Comparison of ENCODE assay signal across 29 mouse cellular contexts in the genomic region with DNA sequence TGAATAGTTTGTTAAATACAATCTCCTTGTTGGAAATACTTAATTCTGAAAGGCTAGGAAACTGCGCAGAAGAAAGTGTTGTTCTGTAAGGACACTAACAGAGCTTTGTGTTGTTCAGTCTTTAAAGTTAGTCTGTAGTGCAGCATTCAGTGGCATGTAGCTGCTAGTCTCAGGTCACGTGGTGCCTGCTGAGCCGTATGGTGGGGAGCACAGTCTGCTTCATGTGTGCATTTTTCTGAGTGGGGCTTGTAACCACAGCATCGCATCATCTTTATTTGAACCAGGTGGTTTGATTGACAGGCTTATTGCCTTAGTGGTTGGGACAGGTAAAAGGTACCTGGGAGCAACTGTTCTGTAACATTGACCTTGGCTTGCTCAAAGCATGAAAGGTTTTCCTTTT.
DNase-seq lines count a peak whose midpoint lies in the region; ATAC-seq lines count a peak whose summit lies in the region.
"Had no signal": no experiment of that assay in that cellular context is flagged by ENCODE, and none has a peak within 500 bp of the region (broad histone marks: within the 10 kb centered on the region; RNA-seq: fewer than 3 reads in every experiment).

No protein-coding gene starts in this region.

- peaks cover 20% of the 10 kb centered on the region for H3K36me3 ChIP-seq in embryonic facial prominence, embryonic 14.5 days (ENCODE audit: control insufficient read depth, insufficient read depth, low read length)
- H3K36me3 ChIP-seq in embryonic facial prominence, embryonic 10.5 days (replicated peaks), result peaks cover 29% of the 10 kb centered on the region
- H3K36me3 ChIP-seq in hindbrain, embryonic 14.5 days (replicated peaks; ENCODE audit: control insufficient read depth, insufficient read depth), result no peaks in the 10 kb centered on the region
- H3K36me3 ChIP-seq: G1E had no signal

- no peak overlapping the region for H3K27ac ChIP-seq in embryonic facial prominence, embryonic 14.5 days (replicated peaks; ENCODE audit: low read depth, low read length)
- H3K27ac ChIP-seq in embryonic facial prominence, embryonic 10.5 days (replicated peaks), result no peak overlapping the region
- H3K27ac ChIP-seq in hindbrain, embryonic 14.5 days, result no peak overlapping the region
- H3K27ac ChIP-seq: embryonic facial prominence, embryonic 13.5 days; forebrain, embryonic 10.5 days; forebrain, embryonic 13.5 days; gastrocnemius, adult 2 months; hindbrain, embryonic 12.5 days had no signal

- no peak overlapping the region for H3K9ac ChIP-seq in embryonic facial prominence, embryonic 14.5 days (ENCODE audit: low read depth, low read length)
- no peak overlapping the region for H3K9ac ChIP-seq in hindbrain, embryonic 14.5 days
- H3K9ac ChIP-seq: embryonic facial prominence, embryonic 13.5 days; forebrain, embryonic 13.5 days; hindbrain, embryonic 12.5 days had no signal

- ATAC-seq in embryonic facial prominence, embryonic 14.5 days (ENCODE audit: low read depth), result no peak
- no peak for ATAC-seq in hindbrain, embryonic 14.5 days (ENCODE audit: low FRiP score)
- ATAC-seq: forebrain, embryonic 13.5 days; forebrain, embryonic 16.5 days; hindbrain, embryonic 16.5 days; inflammation-experienced regulatory T-cells, adult 6 months; intestine, embryonic 16.5 days; Patski had no signal

- peak; percentile 22 for DNase-seq in embryonic facial prominence, embryonic 14.5 days (ENCODE audit: low spot score)
- no peak for DNase-seq in embryonic facial prominence, embryonic 10.5 days (ENCODE audit: low spot score)
- peak; percentile 63 for DNase-seq in naive thymus-derived CD4-positive, alpha-beta T cell, adult 2 months (ENCODE audit: low read depth)
- DNase-seq in thymus, postnatal 14 days, result peak; percentile 63
- peak; percentile 64 for DNase-seq in thymus, postnatal 4 days
- DNase-seq in right cerebral cortex, postnatal 25 days, result no peak
- no peak for DNase-seq in right cerebral cortex, adult 18-20 months
- DNase-seq in hindbrain, embryonic 14.5 days (ENCODE audit: low spot score), result no peak
- DNase-seq: adrenal gland, adult 2 months; adrenal gland, postnatal 25 days; B cell, adult 2 months; cerebellum, adult 11-12 months; cerebellum, adult 9-10 months; cerebellum, postnatal 25 days; gastrocnemius, adult 2 months; gastrocnemius, postnatal 14 days; heart, adult 11 months had no signal

- no peaks in the 10 kb centered on the region for H3K27me3 ChIP-seq in embryonic facial prominence, embryonic 14.5 days (replicated peaks; ENCODE audit: control insufficient read depth, insufficient read depth, low read length)
- H3K27me3 ChIP-seq in embryonic facial prominence, embryonic 10.5 days (replicated peaks; ENCODE audit: low read depth, poor library complexity, severe bottlenecking), result no peaks in the 10 kb centered on the region
- H3K27me3 ChIP-seq in hindbrain, embryonic 14.5 days (ENCODE audit: control insufficient read depth, insufficient read depth, low read length), result no peaks in the 10 kb centered on the region
- H3K27me3 ChIP-seq: CH12.LX; embryonic facial prominence, embryonic 13.5 days; forebrain, embryonic 13.5 days; hindbrain, embryonic 12.5 days; Patski had no signal

- no peaks in the 10 kb centered on the region for H3K9me3 ChIP-seq in embryonic facial prominence, embryonic 14.5 days (ENCODE audit: control insufficient read depth, low read length)
- no peaks in the 10 kb centered on the region for H3K9me3 ChIP-seq in embryonic facial prominence, embryonic 10.5 days
- H3K9me3 ChIP-seq in hindbrain, embryonic 14.5 days (ENCODE audit: control insufficient read depth, low read length), result no peaks in the 10 kb centered on the region
- H3K9me3 ChIP-seq: embryonic facial prominence, embryonic 13.5 days; forebrain, embryonic 10.5 days; forebrain, embryonic 13.5 days; G1E; hindbrain, embryonic 12.5 days had no signal

- no peak overlapping the region for H3K4me3 ChIP-seq in embryonic facial prominence, embryonic 14.5 days (ENCODE audit: low read depth, low read length)
- H3K4me3 ChIP-seq in embryonic facial prominence, embryonic 10.5 days, result no peak overlapping the region
- no peak overlapping the region for H3K4me3 ChIP-seq in hindbrain, embryonic 14.5 days (replicated peaks; ENCODE audit: low read length)
- H3K4me3 ChIP-seq: embryonic facial prominence, embryonic 13.5 days; forebrain, embryonic 10.5 days; forebrain, embryonic 13.5 days; gastrocnemius, adult 2 months; hindbrain, embryonic 12.5 days had no signal

- H3K4me2 ChIP-seq in embryonic facial prominence, embryonic 14.5 days (ENCODE audit: low read depth, low read length), result no peak overlapping the region
- no peak overlapping the region for H3K4me2 ChIP-seq in hindbrain, embryonic 14.5 days (replicated peaks)
- H3K4me2 ChIP-seq: embryonic facial prominence, embryonic 13.5 days; forebrain, embryonic 13.5 days; heart, embryonic 11.5 days; hindbrain, embryonic 12.5 days had no signal

- H3K4me1 ChIP-seq in embryonic facial prominence, embryonic 14.5 days (ENCODE audit: control insufficient read depth, insufficient read depth, low read length), result peaks cover 14% of the 10 kb centered on the region
- peaks cover 18% of the 10 kb centered on the region for H3K4me1 ChIP-seq in embryonic facial prominence, embryonic 10.5 days
- no peaks in the 10 kb centered on the region for H3K4me1 ChIP-seq in hindbrain, embryonic 14.5 days (replicated peaks; ENCODE audit: control insufficient read depth, insufficient read depth, low read length)
- H3K4me1 ChIP-seq: forebrain, embryonic 13.5 days had no signal

- 77% methylated on average over 4 of the region's 4 CpGs for WGBS in embryonic facial prominence, embryonic 14.5 days
- 89% methylated on average over 4 of the region's 4 CpGs for whole genome bisulfite sequencing in embryonic facial prominence, embryonic 10.5 days
- 87% methylated on average over 4 of the region's 4 CpGs for WGBS in hindbrain, embryonic 14.5 days

Comparison
In these comparisons a context has a peak if more than half of its experiments do, and no peak if none do; other contexts are left out.
1. DNase-seq: peak in embryonic facial prominence, embryonic 14.5 days (single experiment), naive thymus-derived CD4-positive, alpha-beta T cell, adult 2 months (single experiment), thymus, postnatal 14 days (single experiment) and thymus, postnatal 4 days (single experiment); none in embryonic facial prominence, embryonic 10.5 days (single experiment), right cerebral cortex, postnatal 25 days (single experiment), right cerebral cortex, adult 18-20 months (single experiment) and hindbrain, embryonic 14.5 days (single experiment).